Mouse (Mus musculus) cerebellum, adult 2 months (tissue): Measurements from ENCODE around the gene Git2.

Experiments
- CTCF ChIP-seq: fragments of 200-500 bp; IDR thresholded peaks from 2 replicates; pipeline ENCODE4 v1.5.1; 2011; ENCODE audit warnings: low read depth, mild to moderate bottlenecking, control low read depth, low read length, moderate library complexity, borderline replicate concordance; ENCODE audit not compliant: insufficient read depth
- POLR2A ChIP-seq: fragments of 200-500 bp; IDR thresholded peaks from 2 replicates; pipeline ENCODE4 v1.6.1; 2011; ENCODE audit warnings: low read length, control low read depth, borderline replicate concordance; ENCODE audit not compliant: insufficient read depth

DNA sequence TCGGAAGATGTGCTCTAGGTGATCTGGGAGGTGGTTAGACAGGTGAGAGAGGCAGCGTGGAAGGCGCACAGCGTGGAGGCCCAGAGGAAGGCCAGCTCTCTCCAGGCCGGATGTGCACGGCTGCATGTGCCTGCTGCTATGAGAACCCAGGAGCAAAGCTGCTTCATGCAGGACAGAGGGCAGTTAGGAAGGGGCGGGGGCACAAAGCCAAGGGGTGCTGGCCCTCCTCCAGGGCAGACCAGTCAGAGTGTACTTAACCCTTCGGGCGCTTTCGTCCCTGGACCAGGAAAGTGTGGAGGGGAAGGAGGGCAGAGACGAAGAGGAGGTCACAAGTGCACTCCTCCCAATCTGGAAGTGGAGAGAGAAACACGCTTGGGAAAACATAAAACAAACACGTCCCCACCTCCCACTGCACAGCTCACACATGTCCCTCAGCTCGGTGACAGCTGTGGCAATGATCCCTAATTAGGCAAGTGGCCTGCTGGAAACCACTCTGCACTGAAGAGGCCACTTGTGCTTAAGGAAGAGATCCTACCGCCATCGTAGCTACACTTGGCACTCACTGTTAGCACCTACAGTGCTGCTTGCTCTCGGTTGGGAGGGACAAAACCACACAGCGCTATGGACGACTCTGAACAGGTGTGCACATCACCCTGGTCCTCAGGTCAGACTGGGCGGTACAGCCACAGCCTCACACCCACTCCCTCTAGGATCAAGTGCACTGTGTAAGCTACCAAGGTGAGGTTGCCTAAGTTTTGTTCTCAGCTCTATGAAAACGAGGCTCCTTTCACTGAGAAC lies 38.0 kb downstream of the Git2 start:
- TF ChIP-seq POLR2A = no peak
- no peak for TF ChIP-seq CTCF
